Mouse (Mus musculus): ENCODE results near the gene Dusp19. TPM values are rescaled to one million over a fixed set of nuclear protein-coding genes. Genes with fewer than 3 reads are reported as not detected.

Dusp19 gene
- polyA plus RNA-seq, 1 experiment from 2014 or later: 21.2 TPM

GRCm38 (mm10) chr2:80600611-80601010 lies 16.2 kb upstream of the Dusp19 start:
- no peaks in the 10 kb centered on the region for H3K27me3 ChIP-seq
- no peak overlapping the region for H3K9ac ChIP-seq
- no peak overlapping the region for H3K4me2 ChIP-seq (replicated peaks)
- no peaks in the 10 kb centered on the region for H3K36me3 ChIP-seq
- no peak overlapping the region for H3K4me3 ChIP-seq
- ATAC-seq (ENCODE audit: low FRiP score): no peak
- H3K9me3 ChIP-seq (replicated peaks): no peaks in the 10 kb centered on the region
- H3K27ac ChIP-seq: no peak overlapping the region
- no peaks in the 10 kb centered on the region for H3K4me1 ChIP-seq

GRCm38 (mm10) chr2:80602756-80603155 lies 14.1 kb upstream of the Dusp19 start:
- ATAC-seq (ENCODE audit: low FRiP score): no peak
- Histone ChIP-seq H3K36me3 (no peaks in the 10 kb centered on the region), H3K27me3 (no peaks in the 10 kb centered on the region), H3K9ac (no peak overlapping the region), H3K4me1 (no peaks in the 10 kb centered on the region), H3K27ac (no peak overlapping the region), H3K9me3 (replicated peaks) (no peaks in the 10 kb centered on the region), H3K4me2 (replicated peaks) (no peak overlapping the region), H3K4me3 (no peak overlapping the region)
- WGBS: 93% methylated on average over 13 of the region's 13 CpGs

- H3K27me3 ChIP-seq: no peaks in the 10 kb centered on the region
- no peak for ATAC-seq (ENCODE audit: low FRiP score)
- no peak overlapping the region for H3K27ac ChIP-seq
- H3K4me3 ChIP-seq: no peak overlapping the region
- H3K36me3 ChIP-seq: no peaks in the 10 kb centered on the region
- H3K9me3 ChIP-seq (replicated peaks): no peaks in the 10 kb centered on the region
- H3K4me1 ChIP-seq: no peaks in the 10 kb centered on the region
- H3K9ac ChIP-seq: no peak overlapping the region
- 89% methylated on average over 19 of the region's 19 CpGs for WGBS
- no peak overlapping the region for H3K4me2 ChIP-seq (replicated peaks)
Observed at GRCm38 (mm10) chr2:80603771-80604426, 12.9 kb upstream of the Dusp19 start.

- WGBS: 63% methylated on average over 1 of the region's 1 CpGs
- H3K4me1 ChIP-seq: no peaks in the 10 kb centered on the region
- no peak overlapping the region for H3K9ac ChIP-seq
- no peak overlapping the region for H3K4me2 ChIP-seq (replicated peaks)
- no peak overlapping the region for H3K4me3 ChIP-seq
- H3K27ac ChIP-seq: no peak overlapping the region
- no peak for ATAC-seq (ENCODE audit: low FRiP score)
- H3K36me3 ChIP-seq: no peaks in the 10 kb centered on the region
- H3K9me3 ChIP-seq (replicated peaks): no peaks in the 10 kb centered on the region
- H3K27me3 ChIP-seq: no peaks in the 10 kb centered on the region
Observed at GRCm38 (mm10) chr2:80612286-80612685, 4.6 kb upstream of the Dusp19 start.

GRCm38 (mm10) chr2:80612796-80613195 lies 4.0 kb upstream of the Dusp19 start:
- H3K4me3 ChIP-seq: no peak overlapping the region
- no peaks in the 10 kb centered on the region for H3K9me3 ChIP-seq (replicated peaks)
- H3K27ac ChIP-seq: no peak overlapping the region
- no peaks in the 10 kb centered on the region for H3K27me3 ChIP-seq
- 74% methylated on average over 2 of the region's 2 CpGs for WGBS
- no peak overlapping the region for H3K4me2 ChIP-seq (replicated peaks)
- no peak for ATAC-seq (ENCODE audit: low FRiP score)
- no peaks in the 10 kb centered on the region for H3K36me3 ChIP-seq
- H3K9ac ChIP-seq: no peak overlapping the region
- peaks cover 3% of the 10 kb centered on the region for H3K4me1 ChIP-seq

GRCm38 (mm10) chr2:80618991-80619390 lies 2.1 kb downstream of the Dusp19 start:
- H3K4me1 ChIP-seq: peaks cover 6% of the 10 kb centered on the region
- no peak for ATAC-seq (ENCODE audit: low FRiP score)
- WGBS: 86% methylated on average over 3 of the region's 3 CpGs
- H3K4me3 ChIP-seq: no peak overlapping the region
- H3K27me3 ChIP-seq: no peaks in the 10 kb centered on the region
- H3K27ac ChIP-seq: no peak overlapping the region
- H3K4me2 ChIP-seq (replicated peaks): no peak overlapping the region
- peaks cover 4% of the 10 kb centered on the region; the same call in 1 of the 2 replicates for H3K36me3 ChIP-seq
- H3K9me3 ChIP-seq (replicated peaks): no peaks in the 10 kb centered on the region
- H3K9ac ChIP-seq: no peak overlapping the region

- no peak overlapping the region for H3K4me2 ChIP-seq (replicated peaks)
- 97% methylated on average over 3 of the region's 3 CpGs for WGBS
- no peak for ATAC-seq (ENCODE audit: low FRiP score)
- no peaks in the 10 kb centered on the region for H3K27me3 ChIP-seq
- H3K4me1 ChIP-seq: peaks cover 6% of the 10 kb centered on the region
- H3K27ac ChIP-seq: no peak overlapping the region
- peaks cover 16% of the 10 kb centered on the region; the same call in 1 of the 2 replicates for H3K36me3 ChIP-seq
- H3K9ac ChIP-seq: no peak overlapping the region
- H3K9me3 ChIP-seq (replicated peaks): 0 out of 2 replicates have a peak, but pooled peaks cover 3% of the 10 kb centered on the region
- H3K4me3 ChIP-seq: no peak overlapping the region
Observed at GRCm38 (mm10) chr2:80621921-80622320, 5.1 kb downstream of the Dusp19 start.

- Histone ChIP-seq H3K27ac (no peak overlapping the region), H3K36me3 (peaks cover 24% of the 10 kb centered on the region), H3K9me3 (replicated peaks) (0 out of 2 replicates have a peak, but pooled peaks cover 3% of the 10 kb centered on the region), H3K4me3 (no peak overlapping the region), H3K9ac (no peak overlapping the region), H3K4me1 (no peaks in the 10 kb centered on the region), H3K27me3 (no peaks in the 10 kb centered on the region), H3K4me2 (replicated peaks) (no peak overlapping the region)
- 93% methylated on average over 4 of the region's 4 CpGs for whole genome bisulfite sequencing
- ATAC-seq (ENCODE audit: low FRiP score): no peak
Observed at GRCm38 (mm10) chr2:80624523-80624922, 7.7 kb downstream of the Dusp19 start.

GRCm38 (mm10) chr2:80632336-80633026 lies 15.6 kb downstream of the Dusp19 start:
- Histone ChIP-seq H3K4me2 (replicated peaks) (no peak overlapping the region), H3K9me3 (replicated peaks) (no peaks in the 10 kb centered on the region), H3K4me3 (no peak overlapping the region), H3K36me3 (peaks cover 10% of the 10 kb centered on the region; the same call in 1 of the 2 replicates), H3K27ac (no peak overlapping the region), H3K4me1 (no peaks in the 10 kb centered on the region), H3K9ac (no peak overlapping the region), H3K27me3 (no peaks in the 10 kb centered on the region)
- ATAC-seq (ENCODE audit: low FRiP score): no peak
- WGBS: 92% methylated on average over 13 of the region's 13 CpGs

- ATAC-seq (ENCODE audit: low FRiP score): peak; percentile 98
- Histone ChIP-seq H3K27ac (peak overlapping the region; percentile 83), H3K4me2 (replicated peaks) (peak overlapping the region; percentile 66), H3K4me3 (peak overlapping the region; percentile 93), H3K4me1 (peaks cover 7% of the 10 kb centered on the region), H3K9ac (peak overlapping the region; percentile 80), H3K36me3 (peaks cover 9% of the 10 kb centered on the region), H3K9me3 (replicated peaks) (no peaks in the 10 kb centered on the region), H3K27me3 (no peaks in the 10 kb centered on the region)
- 0% methylated on average over 45 of the region's 45 CpGs for WGBS
Observed at GRCm38 (mm10) chr2:80638364-80639241, 21.8 kb downstream of the Dusp19 start.

- H3K4me3 ChIP-seq: peak overlapping the region; percentile 93
- H3K9ac ChIP-seq: peak overlapping the region; percentile 80
- peaks cover 7% of the 10 kb centered on the region for H3K4me1 ChIP-seq
- no peaks in the 10 kb centered on the region for H3K9me3 ChIP-seq (replicated peaks)
- H3K27ac ChIP-seq: no peak overlapping the region
- no peaks in the 10 kb centered on the region for H3K27me3 ChIP-seq
- H3K4me2 ChIP-seq (replicated peaks): peak overlapping the region; percentile 66
- WGBS: 16% methylated on average over 8 of the region's 8 CpGs
- no peak for ATAC-seq (ENCODE audit: low FRiP score)
- H3K36me3 ChIP-seq: peaks cover 17% of the 10 kb centered on the region
Observed at GRCm38 (mm10) chr2:80639398-80639797, 22.6 kb downstream of the Dusp19 start.

- Histone ChIP-seq H3K9ac (no peak overlapping the region), H3K4me3 (no peak overlapping the region), H3K4me1 (peaks cover 7% of the 10 kb centered on the region), H3K27ac (no peak overlapping the region), H3K27me3 (no peaks in the 10 kb centered on the region), H3K36me3 (peaks cover 19% of the 10 kb centered on the region), H3K4me2 (replicated peaks) (peak overlapping the region; percentile 66), H3K9me3 (replicated peaks) (no peaks in the 10 kb centered on the region)
- ATAC-seq (ENCODE audit: low FRiP score): no peak
- WGBS: 81% methylated on average over 3 of the region's 3 CpGs
Observed at GRCm38 (mm10) chr2:80639864-80640263, 23.0 kb downstream of the Dusp19 start.

All from hindbrain, embryonic 12.5 days (tissue).